21 mouse cellular contexts compared by ENCODE assay signal in genomic region chr15:51248789-51249040, GRCm38 (mm10).
"Had no signal": no experiment of that assay in that cellular context is flagged by ENCODE, and none has a peak within 500 bp of the region (broad histone marks: within the 10 kb centered on the region; RNA-seq: fewer than 3 reads in every experiment).

No protein-coding gene starts in this region.

- H3K27ac ChIP-seq: limb, embryonic 12.5 days; limb, embryonic 15.5 days; liver, embryonic 14.5 days; midbrain, embryonic 10.5 days; midbrain, embryonic 13.5 days; neural tube, embryonic 13.5 days; stomach, embryonic 15.5 days had no signal

- DNase-seq: kidney, adult 9 months; kidney, postnatal 14 days; kidney, postnatal 4 days; left cerebral cortex, postnatal 4 days; liver, postnatal 0 days; retina, postnatal 1 day; right cerebral cortex, postnatal 25 days; spleen, adult 18-20 months; thymus, postnatal 25 days had no signal

- H3K9ac ChIP-seq: limb, embryonic 12.5 days; limb, embryonic 15.5 days; liver, embryonic 14.5 days; liver, postnatal 0 days; lung, embryonic 14.5 days; midbrain, embryonic 13.5 days; neural tube, embryonic 13.5 days; stomach, embryonic 15.5 days had no signal

- H3K36me3 ChIP-seq: limb, embryonic 12.5 days; limb, embryonic 15.5 days; midbrain, embryonic 10.5 days; midbrain, embryonic 13.5 days; neural tube, embryonic 13.5 days; stomach, embryonic 15.5 days had no signal

- H3K4me1 ChIP-seq: limb, embryonic 12.5 days; limb, embryonic 15.5 days; megakaryocyte, embryonic 14.5 days; midbrain, embryonic 10.5 days; midbrain, embryonic 13.5 days; neural tube, embryonic 13.5 days; stomach, embryonic 15.5 days had no signal

- H3K27me3 ChIP-seq: limb, embryonic 12.5 days; limb, embryonic 15.5 days; megakaryocyte, embryonic 14.5 days; midbrain, embryonic 13.5 days; neural tube, embryonic 13.5 days; stomach, embryonic 15.5 days had no signal

- ATAC-seq: liver, postnatal 0 days; midbrain, embryonic 13.5 days; midbrain, embryonic 16.5 days had no signal

- H3K9me3 ChIP-seq: limb, embryonic 12.5 days; limb, embryonic 15.5 days; megakaryocyte, embryonic 14.5 days; midbrain, embryonic 10.5 days; midbrain, embryonic 13.5 days; neural tube, embryonic 13.5 days; stomach, embryonic 15.5 days had no signal

- H3K4me3 ChIP-seq: limb, embryonic 12.5 days; limb, embryonic 15.5 days; megakaryocyte, embryonic 14.5 days; midbrain, embryonic 10.5 days; midbrain, embryonic 13.5 days; myocyte; neural tube, embryonic 13.5 days; stomach, embryonic 15.5 days had no signal

- H3K4me2 ChIP-seq: limb, embryonic 12.5 days; limb, embryonic 15.5 days; liver, embryonic 11.5 days; lung, embryonic 14.5 days; midbrain, embryonic 13.5 days; neural tube, embryonic 13.5 days; stomach, embryonic 15.5 days had no signal
